Mouse (Mus musculus): ENCODE results near the gene Rnf113a2. TPM values are rescaled to one million over a fixed set of nuclear protein-coding genes. Genes with fewer than 3 reads are reported as not detected.

The Rnf113a2 gene
- polyA plus RNA-seq, 1 experiment from 2014 or later, result 14.4 TPM

DNA sequence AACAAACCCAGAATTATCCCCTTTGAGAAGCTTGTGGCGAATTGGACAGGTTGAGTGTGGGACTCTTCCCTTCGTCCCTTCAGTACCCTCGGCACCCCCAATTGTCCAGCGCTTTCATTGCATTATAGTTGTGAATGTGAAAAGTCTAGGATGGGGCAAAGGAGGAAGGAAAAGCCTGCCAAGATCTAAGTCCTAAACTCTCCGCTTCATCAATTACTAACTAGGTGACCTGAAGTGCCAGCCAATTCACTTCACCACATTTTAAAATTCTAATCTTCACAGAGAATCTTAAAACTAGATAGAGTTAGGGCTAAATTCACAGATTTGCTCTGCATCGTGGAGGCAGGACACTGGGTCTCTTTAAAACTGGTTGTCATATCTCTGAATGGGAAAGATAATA, 31.2 kb downstream of the Rnf113a2 start:
- WGBS (ENCODE audit: missing documents), result 92% methylated on average over 5 of the region's 6 CpGs
- Histone ChIP-seq H3K36me3 (ENCODE audit: inconsistent target) (no peaks in the 10 kb centered on the region), H3K4me3 (ENCODE audit: inconsistent target) (no peak overlapping the region), H3K27ac (no peak overlapping the region), H3K79me2 (ENCODE audit: inconsistent target) (peaks cover 15% of the 10 kb centered on the region)

DNA sequence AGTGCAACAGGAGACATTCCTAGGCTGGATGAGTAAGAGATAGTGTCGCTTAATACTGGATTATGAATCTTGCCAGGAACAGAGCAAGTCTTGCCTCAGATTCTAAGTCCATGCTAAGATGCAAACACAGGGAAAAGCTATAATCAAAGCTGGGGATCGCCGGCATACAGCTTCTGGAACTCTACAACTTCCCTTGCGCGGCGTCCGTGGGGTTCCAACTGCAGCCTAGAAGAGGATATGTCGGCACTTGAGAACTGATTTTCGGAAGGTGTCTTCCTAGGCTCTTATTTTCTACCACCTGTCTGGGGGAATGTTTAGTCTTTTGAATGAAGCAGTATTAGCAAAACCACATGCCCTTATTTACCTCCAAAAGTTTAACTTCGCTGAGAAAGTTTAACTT, 32.9 kb downstream of the Rnf113a2 start:
- no peaks in the 10 kb centered on the region for H3K36me3 ChIP-seq (ENCODE audit: inconsistent target)
- H3K4me3 ChIP-seq (ENCODE audit: inconsistent target), result peak overlapping the region; percentile 96
- peaks cover 32% of the 10 kb centered on the region for H3K79me2 ChIP-seq (ENCODE audit: inconsistent target)
- H3K27ac ChIP-seq, result no peak overlapping the region
- 69% methylated on average over 10 of the region's 10 CpGs for WGBS (ENCODE audit: missing documents)

DNA sequence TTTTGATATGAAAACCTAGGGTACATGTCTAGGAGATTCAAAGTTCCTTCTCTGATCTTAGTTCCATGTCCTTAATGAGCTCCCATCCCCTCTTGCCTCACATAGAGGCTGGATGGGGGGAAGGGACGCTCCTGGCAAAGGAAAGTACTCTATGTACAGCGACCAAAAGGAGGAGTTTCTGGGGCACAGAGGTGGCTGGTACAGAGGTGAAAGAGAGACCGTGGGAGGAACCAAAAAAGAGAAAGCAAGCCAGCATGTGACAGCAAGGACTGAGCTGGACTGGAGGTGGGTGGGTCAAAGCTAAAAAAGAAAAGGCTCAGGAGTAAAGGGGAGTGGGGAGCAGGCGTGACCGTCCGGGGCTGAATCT, 33.3 kb downstream of the Rnf113a2 start:
- H3K4me3 ChIP-seq (ENCODE audit: inconsistent target), result peak overlapping the region; percentile 96
- no peaks in the 10 kb centered on the region for H3K36me3 ChIP-seq (ENCODE audit: inconsistent target)
- WGBS (ENCODE audit: missing documents), result 2% methylated on average over 6 of the region's 6 CpGs
- H3K79me2 ChIP-seq (ENCODE audit: inconsistent target), result peaks cover 36% of the 10 kb centered on the region
- peak overlapping the region; percentile 24; the same call in 1 of the 2 replicates for H3K27ac ChIP-seq

DNA sequence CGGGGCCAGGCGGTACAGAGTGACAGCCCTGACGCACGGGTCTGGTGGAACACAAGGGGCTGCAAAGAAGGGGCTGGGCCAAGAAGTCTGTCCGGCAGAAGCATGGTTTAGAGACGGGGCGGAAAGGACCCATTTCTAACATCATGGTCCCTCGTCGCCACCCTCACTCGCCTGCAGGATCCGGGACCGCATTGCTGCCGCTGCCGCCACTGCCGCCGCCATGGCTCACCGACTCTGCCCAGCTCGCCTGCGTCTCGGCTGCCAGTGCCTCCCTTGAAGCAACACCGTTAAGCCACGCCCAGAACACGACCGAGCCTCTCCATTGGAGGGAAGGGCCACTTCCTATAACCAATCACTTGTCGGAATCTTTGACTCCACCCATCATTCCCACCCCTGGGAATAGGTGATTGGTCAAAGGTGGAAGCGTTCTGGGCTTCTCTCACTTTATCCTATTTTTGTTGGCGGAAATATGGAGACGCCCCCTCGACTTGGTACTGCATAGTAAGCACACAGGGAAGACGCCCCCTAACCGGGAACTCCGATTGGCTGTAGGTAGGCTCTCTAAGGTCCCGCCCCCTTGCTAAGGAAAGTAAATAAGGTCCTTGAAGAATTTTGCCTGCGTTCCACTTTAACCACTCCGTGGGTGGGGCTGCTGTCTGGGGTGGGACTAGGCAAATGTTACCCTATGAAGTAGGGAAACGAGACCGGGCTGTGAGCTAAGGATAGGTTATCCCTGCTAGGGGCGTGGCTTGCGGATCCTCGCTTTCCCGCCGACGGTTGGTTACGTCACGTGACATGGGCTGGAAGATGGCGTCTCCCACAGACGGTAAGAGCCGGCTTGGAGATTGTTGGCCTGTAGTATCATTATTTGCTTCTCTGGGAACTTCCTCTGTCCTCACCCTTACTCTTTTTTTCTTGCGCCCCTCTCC, 34.0 kb downstream of the Rnf113a2 start, which contains the start of the genes Aldh6a1 and Lin52:
Aldh6a1 (minus strand) TSS at position 287 of the 929 bp plus-strand sequence.
Lin52 (plus strand) TSS at position 705 of the 929 bp plus-strand sequence.
- WGBS (ENCODE audit: missing documents), result 0% methylated on average over 44 of the region's 49 CpGs
- Histone ChIP-seq H3K27ac (peak within 1 kb of the TSS; percentile 54), H3K79me2 (ENCODE audit: inconsistent target) (peaks cover 40% of the 10 kb centered on the region), H3K4me3 (ENCODE audit: inconsistent target) (peak within 1 kb of the TSS; percentile 96), H3K36me3 (ENCODE audit: inconsistent target) (no peaks in the 10 kb centered on the region)

DNA sequence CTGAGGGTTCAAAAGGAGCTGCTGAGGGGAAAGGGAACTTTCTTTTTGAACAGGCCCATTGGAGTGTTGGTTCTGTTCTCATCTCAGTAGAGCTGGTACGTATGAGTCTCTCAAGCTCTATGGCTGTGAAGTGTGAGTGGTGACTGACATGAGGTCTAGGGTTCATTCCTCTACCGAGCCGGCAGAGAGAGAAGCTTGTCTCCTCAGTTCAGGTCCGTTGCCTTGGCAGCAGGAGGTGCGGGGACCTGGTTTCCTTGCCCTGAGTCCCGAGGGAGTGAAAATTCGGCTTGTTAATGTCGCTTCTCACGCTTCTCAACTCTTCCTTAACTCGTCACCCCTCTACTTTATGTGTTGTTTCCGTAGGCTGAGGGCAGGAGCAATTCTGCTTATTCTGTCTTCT, 34.8 kb downstream of the Rnf113a2 start:
- WGBS (ENCODE audit: missing documents), result 3% methylated on average over 11 of the region's 11 CpGs
- H3K27ac ChIP-seq, result peak overlapping the region; percentile 54
- H3K79me2 ChIP-seq (ENCODE audit: inconsistent target), result peaks cover 40% of the 10 kb centered on the region
- peak overlapping the region; percentile 96 for H3K4me3 ChIP-seq (ENCODE audit: inconsistent target)
- no peaks in the 10 kb centered on the region for H3K36me3 ChIP-seq (ENCODE audit: inconsistent target)

DNA sequence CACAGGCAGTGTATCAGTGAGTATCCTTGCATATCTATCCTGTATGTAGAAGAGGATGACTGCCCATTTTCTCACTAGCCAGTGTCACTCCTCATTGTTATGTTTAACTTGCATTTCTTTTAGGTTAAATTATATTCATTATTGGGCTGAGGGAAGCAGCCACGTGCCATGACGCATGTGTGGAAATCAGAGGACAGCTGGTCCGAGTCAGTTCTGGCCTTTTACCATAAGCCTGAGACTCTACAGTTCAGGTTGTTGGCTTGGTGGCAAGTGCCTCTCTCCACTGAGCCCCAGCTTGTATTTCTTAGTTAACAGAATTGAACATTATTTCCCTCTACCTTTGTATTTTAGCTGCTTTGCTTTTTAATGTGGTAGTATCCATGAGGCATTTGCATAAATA, 39.9 kb downstream of the Rnf113a2 start:
- peaks cover 32% of the 10 kb centered on the region for H3K36me3 ChIP-seq (ENCODE audit: inconsistent target)

DNA sequence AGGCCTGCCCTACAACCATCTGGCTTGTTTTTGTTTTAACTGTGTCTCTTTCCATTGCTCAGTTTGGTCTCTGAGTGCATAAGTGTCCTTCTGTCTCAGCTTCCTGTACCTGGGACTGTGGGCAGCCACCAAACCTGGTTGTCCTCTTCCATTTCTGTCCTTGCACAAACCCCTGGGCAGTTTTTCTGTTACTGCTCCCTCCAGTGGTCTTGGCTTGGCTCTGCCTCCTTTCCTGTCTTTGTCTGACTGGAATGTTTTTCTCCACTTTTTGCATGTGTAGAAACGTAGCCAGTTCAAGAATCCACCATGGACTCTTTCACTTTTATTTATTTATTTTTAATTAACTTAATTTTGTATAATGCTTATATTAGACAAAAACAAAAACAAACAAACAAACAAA, 42.8 kb downstream of the Rnf113a2 start:
- WGBS (ENCODE audit: missing documents), result 80% methylated on average over 1 of the region's 1 CpGs
- Histone ChIP-seq H3K4me3 (ENCODE audit: inconsistent target) (no peak overlapping the region), H3K79me2 (ENCODE audit: inconsistent target) (peaks cover 9% of the 10 kb centered on the region), H3K36me3 (ENCODE audit: inconsistent target) (peaks cover 60% of the 10 kb centered on the region), H3K27ac (no peak overlapping the region)

More for the DNA sequence above, 39.9 kb downstream of the Rnf113a2 start:
- H3K79me2 ChIP-seq (ENCODE audit: inconsistent target), result peaks cover 38% of the 10 kb centered on the region
- no peak overlapping the region for H3K27ac ChIP-seq
- no peak overlapping the region for H3K4me3 ChIP-seq (ENCODE audit: inconsistent target)
- WGBS (ENCODE audit: missing documents), result 100% methylated on average over 3 of the region's 3 CpGs

DNA sequence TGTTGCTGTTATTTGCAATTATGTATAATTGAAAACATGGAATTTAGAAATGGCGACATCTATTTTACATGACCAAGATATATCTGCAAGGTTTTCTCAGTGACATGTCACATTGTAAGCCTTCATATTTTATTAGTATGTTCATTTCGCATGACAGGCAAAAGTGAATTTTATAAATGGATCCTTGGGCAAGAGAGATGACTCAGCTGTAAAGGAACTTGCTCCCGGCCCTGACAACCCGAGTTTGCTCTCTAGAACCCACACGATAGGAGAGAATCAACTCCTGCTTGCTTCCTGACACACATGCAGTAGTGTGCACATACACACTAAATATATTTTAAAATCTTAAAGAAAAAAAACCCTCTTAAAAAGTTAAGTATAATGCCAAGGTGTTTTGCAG, 44.4 kb downstream of the Rnf113a2 start:
- 83% methylated on average over 5 of the region's 5 CpGs for WGBS (ENCODE audit: missing documents)
- H3K4me3 ChIP-seq (ENCODE audit: inconsistent target), result no peak overlapping the region
- H3K79me2 ChIP-seq (ENCODE audit: inconsistent target), result no peaks in the 10 kb centered on the region; the same call in 1 of the 2 replicates
- H3K27ac ChIP-seq, result no peak overlapping the region
- peaks cover 67% of the 10 kb centered on the region for H3K36me3 ChIP-seq (ENCODE audit: inconsistent target)

DNA sequence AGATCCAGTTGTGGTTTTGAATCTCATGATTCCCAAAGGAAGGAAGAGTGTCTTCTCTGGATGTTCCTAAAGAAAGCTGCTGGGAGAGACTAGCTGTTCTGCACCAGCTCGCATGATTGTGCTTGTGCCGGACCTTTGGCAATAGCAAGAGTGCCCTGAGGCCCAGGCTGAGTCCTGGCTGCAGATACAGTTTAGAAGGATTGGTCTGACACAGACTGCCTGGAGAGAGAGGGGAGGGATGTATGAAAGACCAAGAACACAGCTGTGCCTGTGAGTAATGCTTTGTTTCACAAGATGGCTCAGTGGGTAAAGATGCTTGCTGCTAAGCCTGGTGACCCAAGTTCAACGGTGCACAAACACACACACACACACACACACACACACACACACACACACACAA, 45.9 kb downstream of the Rnf113a2 start:
- Histone ChIP-seq H3K79me2 (ENCODE audit: inconsistent target) (no peaks in the 10 kb centered on the region), H3K36me3 (ENCODE audit: inconsistent target) (peaks cover 68% of the 10 kb centered on the region), H3K27ac (no peak overlapping the region), H3K4me3 (ENCODE audit: inconsistent target) (no peak overlapping the region)
- 84% methylated on average over 3 of the region's 3 CpGs for WGBS (ENCODE audit: missing documents)

Other genes with a start within 250 kb of the Rnf113a2 start
- gene Elmsan1, start 198.3 kb upstream of the Rnf113a2 start, polyA plus RNA-seq (2018), result 11.0 to 13.7 TPM (median 13.5 TPM) in 3 replicates
- gene Ptgr2, start 132.0 kb upstream of the Rnf113a2 start, polyA plus RNA-seq (2018), result 38.2 to 43.3 TPM (median 40.5 TPM) in 3 replicates
- gene Zfp410, start 100.3 kb upstream of the Rnf113a2 start, polyA plus RNA-seq (2018), result 13.2 to 17.7 TPM (median 17.0 TPM) in 3 replicates
- gene Coq6, start 55.5 kb upstream of the Rnf113a2 start, polyA plus RNA-seq (2018), result 3.2 to 10.7 TPM (median 7.0 TPM) in 3 replicates
- 0.44 to 0.59 TPM (median 0.54 TPM) in 3 replicates for gene Fam161b, start 55.4 kb upstream of the Rnf113a2 start, polyA plus RNA-seq (2018)
- gene Entpd5, start 8.2 kb upstream of the Rnf113a2 start, polyA plus RNA-seq (2018), result 5.9 to 7.3 TPM (median 5.9 TPM) in 3 replicates
- 0.14 to 1.1 TPM (median 0.17 TPM) in 3 replicates for gene Bbof1, start 8.1 kb upstream of the Rnf113a2 start, polyA plus RNA-seq (2018)
- 10.7 to 14.2 TPM (median 13.8 TPM) in 3 replicates for gene Aldh6a1, start 33.8 kb downstream of the Rnf113a2 start, polyA plus RNA-seq (2018)
- gene Lin52, start 34.2 kb downstream of the Rnf113a2 start, polyA plus RNA-seq (2018), result 5.6 to 8.0 TPM (median 5.9 TPM) in 3 replicates
- not detected in 3 replicates for gene Vsx2, start 152.6 kb downstream of the Rnf113a2 start, polyA plus RNA-seq (2018)
- gene Abcd4, start 200.2 kb downstream of the Rnf113a2 start, polyA plus RNA-seq (2018), result 5.1 to 7.7 TPM (median 7.7 TPM) in 3 replicates
- not detected in 3 replicates for gene Vrtn, start 223.8 kb downstream of the Rnf113a2 start, polyA plus RNA-seq (2018)

Data from macrophage (primary cell).